Mouse (Mus musculus) G1E (cell line): ENCODE results near the gene Arhgap10.

Experiments
- CTCF ChIP-seq: IDR thresholded peaks from 2 replicates; pipeline ENCODE4 v1.5.1; 2012; ENCODE audit warnings: low read depth, low read length, inconsistent platforms, mixed read lengths
- GATA1 ChIP-seq: IDR thresholded peaks from 2 replicates; pipeline ENCODE4 v1.6.1; 2012; ENCODE audit warnings: borderline replicate concordance, low read length, inconsistent platforms, mixed read lengths
- GATA2 ChIP-seq: IDR thresholded peaks from 2 replicates; pipeline ENCODE4 v1.6.1; 2012; ENCODE audit warnings: low read depth, low read length, inconsistent platforms, borderline replicate concordance
- POLR2AphosphoS5 ChIP-seq: IDR thresholded peaks from 2 replicates; pipeline ENCODE4 v1.6.1; 2012; ENCODE audit warnings: low read depth, low read length, inconsistent platforms; ENCODE audit not compliant: insufficient replicate concordance
- TAL1 ChIP-seq: conservative IDR thresholded peaks from 2 replicates; pipeline ENCODE4 v1.6.1; 2012; ENCODE audit warnings: low read depth, low read length, inconsistent platforms, mixed read lengths

- TF ChIP-seq CTCF (no peak), POLR2AphosphoS5 (no peak), GATA1 (no peak), TAL1 (no peak), GATA2 (no peak)
These were observed 150.7 kb downstream of the Arhgap10 start for GRCm38 (mm10) chr8:77367091-77367490.
